Mouse (Mus musculus): ENCODE data around the gene Phkg2. TPM values are rescaled to one million over a fixed set of nuclear protein-coding genes. Genes with fewer than 3 reads are reported as not detected.

Gene Phkg2
- polyA plus RNA-seq, 1 experiment: 145 TPM

Other genes with a start within 250 kb of the Phkg2 start
- 14.8 and 16.2 TPM in 2 replicates for gene Zfp768, start 227.8 kb upstream of the Phkg2 start, polyA plus RNA-seq (2012; rRNA removed)
- gene Zfp747, start 197.3 kb upstream of the Phkg2 start, polyA plus RNA-seq (2012; rRNA removed): 4.6 and 5.1 TPM in 2 replicates
- gene 9130019O22Rik, start 186.2 kb upstream of the Phkg2 start, polyA plus RNA-seq (2012; rRNA removed): 2.2 and 2.9 TPM in 2 replicates
- gene E430018J23Rik, start 179.7 kb upstream of the Phkg2 start, polyA plus RNA-seq (2012; rRNA removed): 5.1 and 5.9 TPM in 2 replicates
- gene Zfp764, start 166.5 kb upstream of the Phkg2 start, polyA plus RNA-seq (2012; rRNA removed): 3.2 and 3.5 TPM in 2 replicates
- 17.9 and 18.6 TPM in 2 replicates for gene Zfp688, start 151.3 kb upstream of the Phkg2 start, polyA plus RNA-seq (2012; rRNA removed)
- 5.2 and 8.1 TPM in 2 replicates for gene Zfp689, start 124.2 kb upstream of the Phkg2 start, polyA plus RNA-seq (2012; rRNA removed)
- gene Prr14, start 113.7 kb upstream of the Phkg2 start, polyA plus RNA-seq (2012; rRNA removed): 42.8 and 46.1 TPM in 2 replicates
- 31.6 and 33.4 TPM in 2 replicates for gene Fbrs, start 94.1 kb upstream of the Phkg2 start, polyA plus RNA-seq (2012; rRNA removed)
- 29.6 and 31.3 TPM in 2 replicates for gene Srcap, start 61.4 kb upstream of the Phkg2 start, polyA plus RNA-seq (2012; rRNA removed)
- 15.6 and 16.6 TPM in 2 replicates for gene Gm42715, start 53.8 kb upstream of the Phkg2 start, polyA plus RNA-seq (2012; rRNA removed)
- not detected in 2 replicates for gene Tmem265, start 11.9 kb upstream of the Phkg2 start, polyA plus RNA-seq (2012; rRNA removed)
- gene Ccdc189, start 15.3 kb downstream of the Phkg2 start, polyA plus RNA-seq (2012; rRNA removed): 21.0 and 21.5 TPM in 2 replicates
- gene Rnf40, start 15.4 kb downstream of the Phkg2 start, polyA plus RNA-seq (2012; rRNA removed): 49.4 and 54.0 TPM in 2 replicates
- gene Zfp629, start 42.5 kb downstream of the Phkg2 start, polyA plus RNA-seq (2012; rRNA removed): 21.7 and 22.7 TPM in 2 replicates
- gene Bcl7c, start 135.6 kb downstream of the Phkg2 start, polyA plus RNA-seq (2012; rRNA removed): 23.3 and 25.7 TPM in 2 replicates
- 6.0 and 6.4 TPM in 2 replicates for gene Ctf1, start 139.4 kb downstream of the Phkg2 start, polyA plus RNA-seq (2012; rRNA removed)
- not detected in 2 replicates for gene Ctf2, start 158.8 kb downstream of the Phkg2 start, polyA plus RNA-seq (2012; rRNA removed)
- 58.3 and 62.6 TPM in 2 replicates for gene Fbxl19, start 171.2 kb downstream of the Phkg2 start, polyA plus RNA-seq (2012; rRNA removed)
- gene Orai3, start 196.5 kb downstream of the Phkg2 start, polyA plus RNA-seq (2012; rRNA removed): 19.9 and 20.6 TPM in 2 replicates
- 20.2 and 21.8 TPM in 2 replicates for gene Setd1a, start 203.3 kb downstream of the Phkg2 start, polyA plus RNA-seq (2012; rRNA removed)
- 0.06 TPM in 1 of 2 replicates, not detected in the other for gene Gm49388, start 212.3 kb downstream of the Phkg2 start, polyA plus RNA-seq (2012; rRNA removed)
- gene Hsd3b7, start 227.3 kb downstream of the Phkg2 start, polyA plus RNA-seq (2012; rRNA removed): 15.7 and 17.3 TPM in 2 replicates